Mouse (Mus musculus) limb, embryonic 11.5 days (tissue): Measurements from ENCODE around the gene Pnmal2. TPM values are rescaled to one million over a fixed set of nuclear protein-coding genes. Genes with fewer than 3 reads are reported as not detected.

Source experiments
- ATAC-seq: fragments of 200-750 bp; cut with Nextera tagmentation; 2 replicates; pipeline ENCODE4 v1.8.0; 2017; ENCODE audit warnings: low read depth; ENCODE audit not compliant: insufficient number of reproducible peaks, low FRiP score, low TSS enrichment
- DNase-seq: peaks from one replicate; pipeline ENCODE4 v3.0.0-alpha.2; 2015; ENCODE audit warnings: low spot score
- H3K27ac ChIP-seq: fragments of 300-500 bp; sonication (generic); replicated peaks from 2 replicates; pipeline ENCODE4 v1.5.1; 2014; ENCODE audit warnings: low read depth, mild to moderate bottlenecking, low read length
- H3K27me3 ChIP-seq: fragments of 300-500 bp; sonication (generic); 2 replicates; pipeline ENCODE4 v1.6.1; 2014; ENCODE audit warnings: mild to moderate bottlenecking, low read length, mixed read lengths; ENCODE audit not compliant: control insufficient read depth, insufficient read depth
- H3K36me3 ChIP-seq: fragments of 300-500 bp; sonication (generic); 2 replicates; pipeline ENCODE4 v1.6.1; 2014; ENCODE audit warnings: mild to moderate bottlenecking, low read length, moderate library complexity, mixed read lengths; ENCODE audit not compliant: control insufficient read depth, insufficient read depth
- H3K4me1 ChIP-seq: fragments of 300-500 bp; sonication (generic); 2 replicates; pipeline ENCODE4 v1.6.1; 2014; ENCODE audit warnings: low read length, mixed read lengths; ENCODE audit not compliant: control insufficient read depth, insufficient read depth
- H3K4me2 ChIP-seq: fragments of 300-500 bp; sonication (generic); 2 replicates; pipeline ENCODE4 v1.6.1; 2014; ENCODE audit warnings: low read depth, mild to moderate bottlenecking, moderate library complexity; ENCODE audit not compliant: severe bottlenecking
- H3K4me3 ChIP-seq: fragments of 300-500 bp; sonication (generic); 2 replicates; pipeline ENCODE4 v1.5.1; 2014; ENCODE audit warnings: low read depth, low read length
- H3K9ac ChIP-seq: fragments of 300-500 bp; sonication (generic); 2 replicates; pipeline ENCODE4 v1.6.1; 2014; ENCODE audit warnings: mild to moderate bottlenecking, low read length
- H3K9me3 ChIP-seq: fragments of 300-500 bp; sonication (generic); 2 replicates; pipeline ENCODE4 v1.6.1; 2016; ENCODE audit warnings: low read length; ENCODE audit not compliant: control insufficient read depth
- WGBS: fragments of 180-500 bp; shearing (Covaris S2); extraction: QIAGEN DNeasy Blood & Tissue Kit; methylation state at CpG from one replicate; pipeline ENCODE4 v1.1.7; 2014; 5-methylcytosine and 5-hydroxymethylcytosine counted together
- polyA plus RNA-seq: library from polyadenylated mRNA; unstranded; fragments of >200 nt; fragmentation: Nextera tagmentation; extraction: Ambion mirVana; gene quantifications from 2 replicates; pipeline ENCODE4 v1.2.1, GENCODE M21; 2014

The Pnmal2 gene
- polyA plus RNA-seq, 1 experiment from 2014 or later, result 4.8 TPM

- peaks cover 22% of the 10 kb centered on the region for H3K4me1 ChIP-seq
- WGBS, result 93% methylated on average over 41 of the region's 41 CpGs
Measured at GRCm38 (mm10) chr7:16906889-16907559, 37.5 kb upstream of the Pnmal2 start.

GRCm38 (mm10) chr7:16907842-16908241 is 36.6 kb upstream of the Pnmal2 start:
- Histone ChIP-seq H3K4me2 (no peak overlapping the region), H3K9me3 (no peaks in the 10 kb centered on the region), H3K27ac (no peak overlapping the region), H3K4me1 (peaks cover 21% of the 10 kb centered on the region), H3K27me3 (no peaks in the 10 kb centered on the region), H3K36me3 (no peaks in the 10 kb centered on the region), H3K9ac (no peak overlapping the region), H3K4me3 (no peak overlapping the region)
- no peak for ATAC-seq
- 77% methylated on average over 7 of the region's 7 CpGs for WGBS
- DNase-seq, result no peak

More at GRCm38 (mm10) chr7:16906889-16907559, 37.5 kb upstream of the Pnmal2 start:
- Histone ChIP-seq H3K27ac (no peak overlapping the region), H3K9me3 (no peaks in the 10 kb centered on the region), H3K36me3 (no peaks in the 10 kb centered on the region), H3K4me3 (no peak overlapping the region), H3K9ac (no peak overlapping the region), H3K4me2 (no peak overlapping the region), H3K27me3 (no peaks in the 10 kb centered on the region)
- no peak for DNase-seq
- ATAC-seq, result no peak

GRCm38 (mm10) chr7:16908367-16908766 is 36.1 kb upstream of the Pnmal2 start:
- DNase-seq (no peak), ATAC-seq (no peak)
- Histone ChIP-seq H3K27me3 (no peaks in the 10 kb centered on the region), H3K36me3 (no peaks in the 10 kb centered on the region), H3K4me3 (no peak overlapping the region), H3K9me3 (no peaks in the 10 kb centered on the region), H3K4me1 (peaks cover 21% of the 10 kb centered on the region), H3K27ac (no peak overlapping the region), H3K4me2 (no peak overlapping the region), H3K9ac (no peak overlapping the region)
- WGBS, result 51% methylated on average over 11 of the region's 11 CpGs

- H3K36me3 ChIP-seq, result no peaks in the 10 kb centered on the region
- DNase-seq (no peak), ATAC-seq (no peak)
- no peak overlapping the region for H3K4me2 ChIP-seq
- H3K4me3 ChIP-seq, result no peak overlapping the region
- no peaks in the 10 kb centered on the region for H3K9me3 ChIP-seq
- no peaks in the 10 kb centered on the region for H3K27me3 ChIP-seq
- H3K27ac ChIP-seq, result no peak overlapping the region
- WGBS, result 63% methylated on average over 11 of the region's 11 CpGs
- peaks cover 21% of the 10 kb centered on the region for H3K4me1 ChIP-seq
- no peak overlapping the region for H3K9ac ChIP-seq
Measured at GRCm38 (mm10) chr7:16908859-16909258, 35.6 kb upstream of the Pnmal2 start.

GRCm38 (mm10) chr7:16909909-16910308 is 34.6 kb upstream of the Pnmal2 start:
- no peak overlapping the region for H3K9ac ChIP-seq
- H3K36me3 ChIP-seq, result no peaks in the 10 kb centered on the region; the same call in 1 of the 2 replicates
- DNase-seq (no peak), ATAC-seq (no peak)
- H3K4me3 ChIP-seq, result no peak overlapping the region
- no peak overlapping the region for H3K27ac ChIP-seq
- no peak overlapping the region for H3K4me2 ChIP-seq
- H3K9me3 ChIP-seq, result no peaks in the 10 kb centered on the region
- 42% methylated on average over 10 of the region's 10 CpGs for WGBS
- no peaks in the 10 kb centered on the region for H3K27me3 ChIP-seq
- H3K4me1 ChIP-seq, result peaks cover 21% of the 10 kb centered on the region

- H3K4me3 ChIP-seq, result no peak overlapping the region
- H3K4me1 ChIP-seq, result peaks cover 6% of the 10 kb centered on the region; the same call in 1 of the 2 replicates
- H3K9ac ChIP-seq, result no peak overlapping the region
- WGBS, result 94% methylated on average over 3 of the region's 3 CpGs
- H3K27ac ChIP-seq, result no peak overlapping the region
- DNase-seq (no peak), ATAC-seq (no peak)
- no peak overlapping the region for H3K4me2 ChIP-seq
- no peaks in the 10 kb centered on the region for H3K27me3 ChIP-seq
- no peaks in the 10 kb centered on the region for H3K9me3 ChIP-seq
- H3K36me3 ChIP-seq, result peaks cover 9% of the 10 kb centered on the region
Measured at GRCm38 (mm10) chr7:16911904-16912303, 32.6 kb upstream of the Pnmal2 start.

GRCm38 (mm10) chr7:16912360-16912759 is 32.1 kb upstream of the Pnmal2 start:
- WGBS, result 68% methylated on average over 6 of the region's 6 CpGs
- H3K9ac ChIP-seq, result no peak overlapping the region
- DNase-seq (no peak), ATAC-seq (no peak)
- peaks cover 6% of the 10 kb centered on the region; the same call in 1 of the 2 replicates for H3K4me1 ChIP-seq
- H3K9me3 ChIP-seq, result no peaks in the 10 kb centered on the region
- H3K27ac ChIP-seq, result no peak overlapping the region
- no peak overlapping the region for H3K4me3 ChIP-seq
- no peaks in the 10 kb centered on the region for H3K27me3 ChIP-seq
- peaks cover 14% of the 10 kb centered on the region for H3K36me3 ChIP-seq
- H3K4me2 ChIP-seq, result no peak overlapping the region

- Histone ChIP-seq H3K36me3 (peaks cover 22% of the 10 kb centered on the region), H3K9me3 (no peaks in the 10 kb centered on the region), H3K4me1 (peaks cover 6% of the 10 kb centered on the region; the same call in 1 of the 2 replicates), H3K27ac (no peak overlapping the region), H3K4me3 (no peak overlapping the region), H3K4me2 (no peak overlapping the region), H3K27me3 (no peaks in the 10 kb centered on the region), H3K9ac (no peak overlapping the region)
- 42% methylated on average over 10 of the region's 10 CpGs for whole genome bisulfite sequencing
- ATAC-seq (peak; percentile 50; the same call in 1 of the 2 replicates), DNase-seq (peak; percentile 84)
Measured at GRCm38 (mm10) chr7:16913806-16914452, 30.6 kb upstream of the Pnmal2 start.
